Mouse (Mus musculus): Measurements from ENCODE around the gene Odf4.
"Not testable (repeated sequence)": the region's sequence is repeated elsewhere in the genome, so short reads cannot be mapped to it uniquely, and the experiment has no call there.

The Odf4 gene
- long read RNA-seq, experiment 1 = 0 reads
- long read RNA-seq, experiment 2 = 0 reads

GRCm38 (mm10) chr11:68926981-68927380 is at the start of gene Odf4:
Odf4 (minus strand) TSS chr11:68927081.
- intact Hi-C loops (cut with DNase I) = no loop called here

GRCm38 (mm10) chr11:68975601-68976000 is 48.7 kb upstream of the Odf4 start:
- intact Hi-C loops (cut with DNase I) = no loop called here

GRCm38 (mm10) chr11:68975085-68975484 is 48.2 kb upstream of the Odf4 start, which contains the start of gene Rangrf:
Rangrf (minus strand) TSS chr11:68975185.
- intact Hi-C loops (cut with DNase I) = no loop called here

- intact Hi-C loops (cut with DNase I) = no loop called here
These were observed 47.2 kb upstream of the Odf4 start for GRCm38 (mm10) chr11:68974059-68974450.

GRCm38 (mm10) chr11:68973250-68974058 is 46.6 kb upstream of the Odf4 start:
- intact Hi-C loops (cut with DNase I) = not testable (repeated sequence)

GRCm38 (mm10) chr11:68970232-68970631 is 43.4 kb upstream of the Odf4 start:
- intact Hi-C loops (cut with DNase I) = no loop called here

- intact Hi-C loops (cut with DNase I) = loop anchor here (5.0 kb wide), 2 partner anchors 64 to 66 kb away; partner anchors contain the start of gene Rpl26
These were observed 41.9 kb upstream of the Odf4 start for GRCm38 (mm10) chr11:68968752-68969151.

- intact Hi-C loops (cut with DNase I) = loop anchor here (5.0 kb wide), 2 partner anchors 65 kb away; partner anchors contain the start of gene Rpl26
These were observed 40.7 kb upstream of the Odf4 start, which contains the start of gene Slc25a35 for GRCm38 (mm10) chr11:68967337-68968282. Slc25a35 (plus strand) TSS chr11:68968131.

GRCm38 (mm10) chr11:68966554-68966953 is 39.7 kb upstream of the Odf4 start:
- intact Hi-C loops (cut with DNase I) = loop anchor here (5.0 kb wide), 2 partner anchors 64 to 66 kb away; partner anchors contain the start of gene Rpl26

GRCm38 (mm10) chr11:68965845-68966244 is 39.0 kb upstream of the Odf4 start:
- intact Hi-C loops (cut with DNase I) = loop anchor here (5.0 kb wide), 2 partner anchors 64 to 66 kb away; partner anchors contain the start of gene Rpl26

GRCm38 (mm10) chr11:68965050-68965449 is 38.2 kb upstream of the Odf4 start:
- intact Hi-C loops (cut with DNase I) = loop anchor here (5.0 kb wide), 2 partner anchors 63 to 67 kb away; partner anchors contain the start of gene Rpl26

- intact Hi-C loops (cut with DNase I) = no loop called here
These were observed 36.5 kb upstream of the Odf4 start for GRCm38 (mm10) chr11:68963405-68963804.

- intact Hi-C loops (cut with DNase I) = not testable (repeated sequence)
These were observed 35.3 kb upstream of the Odf4 start for GRCm38 (mm10) chr11:68962159-68962558.

- intact Hi-C loops (cut with DNase I) = no loop called here
These were observed 34.7 kb upstream of the Odf4 start for GRCm38 (mm10) chr11:68961596-68961995.

GRCm38 (mm10) chr11:68957971-68958370 is 31.1 kb upstream of the Odf4 start:
- intact Hi-C loops (cut with DNase I) = loop anchor here (5.0 kb wide), 1 partner anchor 46 kb away; no protein-coding TSS in a partner anchor

GRCm38 (mm10) chr11:68957308-68957707 is 30.4 kb upstream of the Odf4 start, which contains the start of gene Arhgef15:
Arhgef15 (minus strand) TSS chr11:68957480.
- intact Hi-C loops (cut with DNase I) = loop anchor here (5.0 kb wide), 1 partner anchor 45 kb away; no protein-coding TSS in a partner anchor

- intact Hi-C loops (cut with DNase I) = loop anchor here (5.0 kb wide), 1 partner anchor 44 kb away; no protein-coding TSS in a partner anchor
These were observed 29.8 kb upstream of the Odf4 start for GRCm38 (mm10) chr11:68956697-68957096.

- intact Hi-C loops (cut with DNase I) = loop anchor here (5.0 kb wide), 1 partner anchor 44 kb away; no protein-coding TSS in a partner anchor
These were observed 29.2 kb upstream of the Odf4 start for GRCm38 (mm10) chr11:68956107-68956506.

- intact Hi-C loops (cut with DNase I) = loop anchor here (5.0 kb wide), 1 partner anchor 43 kb away; no protein-coding TSS in a partner anchor
These were observed 28.6 kb upstream of the Odf4 start for GRCm38 (mm10) chr11:68955473-68955872.

GRCm38 (mm10) chr11:68954408-68954807 is 27.5 kb upstream of the Odf4 start:
- intact Hi-C loops (cut with DNase I) = no loop called here

GRCm38 (mm10) chr11:68953903-68954302 is 27.0 kb upstream of the Odf4 start:
- intact Hi-C loops (cut with DNase I) = no loop called here

All from adrenal gland (tissue).